Mouse (Mus musculus) testis, adult 2 months (tissue): ENCODE data around the gene Szt2.

Experiments used
- CTCF ChIP-seq: fragments of 200-500 bp; IDR thresholded peaks from 2 replicates; pipeline ENCODE4 v1.5.1; 2012; ENCODE audit warnings: low read depth, mild to moderate bottlenecking, inconsistent platforms, low read length, moderate library complexity; ENCODE audit not compliant: control insufficient read depth, insufficient read depth, insufficient replicate concordance
- POLR2A ChIP-seq: fragments of 200-500 bp; IDR thresholded peaks from 2 replicates; pipeline ENCODE4 v1.6.1; 2012; ENCODE audit warnings: low read depth, mild to moderate bottlenecking, inconsistent platforms, low read length, moderate library complexity; ENCODE audit not compliant: control insufficient read depth

GRCm38 (mm10) chr4:118424541-118425160 is 15.6 kb upstream of the Szt2 start:
- TF ChIP-seq POLR2A (no peak), CTCF (no peak)
